Mouse (Mus musculus) retina, postnatal 7 days (tissue): ENCODE results near the gene Slc6a11.

Source experiments
- DNase-seq: peaks from one replicate; pipeline ENCODE4 v3.0.0-alpha.2; 2012; ENCODE audit warnings: low read depth, low spot score

Slc6a11 gene

GRCm38 (mm10) chr6:114264426-114264825 lies 133.4 kb downstream of the Slc6a11 start:
- DNase-seq, result no peak

- no peak for DNase-seq
These were observed 135.2 kb downstream of the Slc6a11 start for GRCm38 (mm10) chr6:114266273-114266672.

- no peak for DNase-seq
These were observed 136.9 kb downstream of the Slc6a11 start for GRCm38 (mm10) chr6:114267979-114268378.

- DNase-seq, result no peak
These were observed 138.5 kb downstream of the Slc6a11 start for GRCm38 (mm10) chr6:114269589-114269988.

GRCm38 (mm10) chr6:114270799-114271198 lies 139.8 kb downstream of the Slc6a11 start:
- no peak for DNase-seq

- no peak for DNase-seq
These were observed 141.2 kb downstream of the Slc6a11 start for GRCm38 (mm10) chr6:114272279-114272678.

GRCm38 (mm10) chr6:114273997-114274728 lies 143.1 kb downstream of the Slc6a11 start:
- no peak for DNase-seq

GRCm38 (mm10) chr6:114275800-114276199 lies 144.8 kb downstream of the Slc6a11 start:
- DNase-seq, result no peak

- DNase-seq, result peak; percentile 71
These were observed 151.6 kb downstream of the Slc6a11 start, which contains the start of gene Slc6a1 for GRCm38 (mm10) chr6:114282469-114283277. Slc6a1 (plus strand) TSS chr6:114282635.

GRCm38 (mm10) chr6:114283278-114283770 lies 152.3 kb downstream of the Slc6a11 start:
- no peak for DNase-seq

GRCm38 (mm10) chr6:114283927-114284703 lies 153.1 kb downstream of the Slc6a11 start:
- DNase-seq, result no peak

- DNase-seq, result no peak
These were observed 154.4 kb downstream of the Slc6a11 start for GRCm38 (mm10) chr6:114285424-114285823.

- DNase-seq, result no peak
These were observed 158.1 kb downstream of the Slc6a11 start for GRCm38 (mm10) chr6:114289106-114289505.

GRCm38 (mm10) chr6:114290184-114290583 lies 159.1 kb downstream of the Slc6a11 start:
- no peak for DNase-seq

- DNase-seq, result no peak
These were observed 159.9 kb downstream of the Slc6a11 start for GRCm38 (mm10) chr6:114290929-114291328.

- no peak for DNase-seq
These were observed 160.4 kb downstream of the Slc6a11 start for GRCm38 (mm10) chr6:114291396-114291795.

GRCm38 (mm10) chr6:114293511-114293910 lies 162.5 kb downstream of the Slc6a11 start:
- no peak for DNase-seq

GRCm38 (mm10) chr6:114295086-114295485 lies 164.0 kb downstream of the Slc6a11 start:
- DNase-seq, result no peak

- peak; percentile 49 for DNase-seq
These were observed 166.4 kb downstream of the Slc6a11 start for GRCm38 (mm10) chr6:114297260-114298002.
